Mouse (Mus musculus): ENCODE results near the gene Aff3. TPM values are rescaled to one million over a fixed set of nuclear protein-coding genes. Genes with fewer than 3 reads are reported as not detected.

Gene Aff3
- polyA plus RNA-seq, 1 experiment, result 16.9 TPM

GRCm38 (mm10) chr1:38129501-38130267, 535.1 kb downstream of the Aff3 start, which contains the start of gene Rev1:
Gene Rev1 (minus strand): TSS chr1:38129801.
- peak; percentile 90 for DNase-seq
- Histone ChIP-seq H3K4me3 (replicated peaks; ENCODE audit: extremely low read depth, low read depth, low read length) (peak within 1 kb of the TSS; percentile 69), H3K4me1 (ENCODE audit: control insufficient read depth, insufficient read depth, low read length) (peaks cover 10% of the 10 kb centered on the region)
- WGBS, result under 1% methylated on average over 92 of the region's 122 CpGs
- TF ChIP-seq CTCF (IDR thresholded peaks at IDR 0.05; ENCODE audit: insufficient read depth, low read length) (peak; percentile 72), POLR2A (IDR thresholded peaks at IDR 0.05; ENCODE audit: borderline replicate concordance, extremely low read depth, low read depth, low read length) (peak; percentile 30; the same call in 1 of the 2 replicates)

- Histone ChIP-seq H3K4me3 (replicated peaks; ENCODE audit: extremely low read depth, low read depth, low read length) (peak overlapping the region; percentile 69), H3K4me1 (ENCODE audit: control insufficient read depth, insufficient read depth, low read length) (peaks cover 10% of the 10 kb centered on the region)
- peak; percentile 56 for DNase-seq
- under 1% methylated on average over 57 of the region's 68 CpGs for WGBS
- TF ChIP-seq POLR2A (IDR thresholded peaks at IDR 0.05; ENCODE audit: borderline replicate concordance, extremely low read depth, low read depth, low read length) (no peak), CTCF (IDR thresholded peaks at IDR 0.05; ENCODE audit: insufficient read depth, low read length) (no peak)
These were observed 535.8 kb downstream of the Aff3 start for GRCm38 (mm10) chr1:38128919-38129436.

Other genes with a start within 250 kb of the Aff3 start
- 0.20 and 0.21 TPM in 2 replicates for gene Lonrf2, start 171.8 kb upstream of the Aff3 start, polyA plus RNA-seq (2012; rRNA removed)
- gene Chst10, start 233.2 kb upstream of the Aff3 start, polyA plus RNA-seq (2012; rRNA removed), result 0.23 and 0.32 TPM in 2 replicates

All from lung, adult 2 months (tissue).